In the genomic region with DNA sequence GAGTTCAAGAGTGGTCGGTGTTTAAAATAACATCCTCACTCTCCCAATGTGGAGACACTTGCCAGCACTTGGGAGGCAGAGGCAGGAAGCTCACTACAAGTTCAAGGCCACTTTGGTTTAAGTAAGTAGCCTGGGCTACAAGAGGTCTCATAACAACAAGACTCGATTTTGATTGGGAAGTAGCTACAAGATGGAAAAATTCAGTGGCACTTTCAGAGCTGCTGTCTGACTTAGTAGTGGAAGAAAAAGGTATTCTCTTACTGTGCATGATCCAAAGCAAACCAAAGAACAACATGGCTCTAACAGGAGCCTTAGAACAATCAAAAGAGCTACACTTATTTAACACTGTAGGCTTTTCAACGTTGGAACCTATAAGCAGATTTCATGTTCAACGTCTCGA, we compare ENCODE assay signal across 8 mouse cellular contexts. TPM values are rescaled to one million over a fixed set of nuclear protein-coding genes. Genes with fewer than 3 reads are reported as not detected.
DNase-seq lines count a peak whose midpoint lies in the region; ATAC-seq and TF ChIP-seq lines count a peak whose summit lies in the region.

No protein-coding gene starts in this region.

- no peaks in the 10 kb centered on the region for H3K27me3 ChIP-seq in limb, embryonic 14.5 days (ENCODE audit: control insufficient read depth, insufficient read depth, low read length)

- H3K4me1 ChIP-seq in limb, embryonic 14.5 days (ENCODE audit: control insufficient read depth, insufficient read depth, low read length) = peaks cover 8% of the 10 kb centered on the region

- no peak for ATAC-seq in limb, embryonic 14.5 days (ENCODE audit: low FRiP score, low read depth)

- H3K4me2 ChIP-seq in limb, embryonic 14.5 days (replicated peaks; ENCODE audit: low read depth, low read length, severe bottlenecking) = peak overlapping the region; percentile 38

- peak overlapping the region; percentile 97 for H3K4me3 ChIP-seq in limb, embryonic 14.5 days (replicated peaks; ENCODE audit: low read length)

- TF ChIP-seq POLR2A in limb, embryonic 14.5 days (IDR thresholded peaks at IDR 0.05; ENCODE audit: borderline replicate concordance, extremely low read depth, insufficient read depth, insufficient read length) = no peak

- peaks cover 4% of the 10 kb centered on the region; the same call in 1 of the 2 replicates for H3K36me3 ChIP-seq in limb, embryonic 14.5 days (ENCODE audit: control insufficient read depth, insufficient read depth, low read length)

- no peaks in the 10 kb centered on the region for H3K9me3 ChIP-seq in limb, embryonic 14.5 days (ENCODE audit: control insufficient read depth, low read length)

- peak overlapping the region; percentile 97 for H3K9ac ChIP-seq in limb, embryonic 14.5 days (ENCODE audit: low read depth, low read length, severe bottlenecking)

- WGBS in limb, embryonic 14.5 days = 45% methylated on average over 5 of the region's 5 CpGs

- H3K27ac ChIP-seq in limb, embryonic 14.5 days (replicated peaks; ENCODE audit: low read depth, low read length) = peak overlapping the region; percentile 100

- DNase-seq in adrenal gland, postnatal 10 days = peak; percentile 5
- DNase-seq in adrenal gland, postnatal 36 days = no peak
- peak; percentile 28 for DNase-seq in thymus, postnatal 0 days (ENCODE audit: low spot score)
- no peak for DNase-seq in thymus, postnatal 10 days (ENCODE audit: low spot score in 2 of 2)
- DNase-seq in limb, embryonic 14.5 days (ENCODE audit: low spot score) = no peak
- DNase-seq in frontal cortex, postnatal 14 days (ENCODE audit: low spot score in 2 of 2) = no peak
- no peak for DNase-seq in right cerebral cortex, postnatal 36 days (ENCODE audit: low spot score in 2 of 2)
- no peak for DNase-seq in adrenal gland, postnatal 4 days (ENCODE audit: low spot score in 2 of 2)

RNA-seq across cellular contexts. Expression of gene Tsc22d2, which starts 0.8 kb away (rescaled TPM):
- 10 to 100 TPM; 31.2 to 33.4 TPM for total RNA-seq in adrenal gland, postnatal 10 days (2021)
- total RNA-seq in adrenal gland, postnatal 36 days (2021) = 10 to 100 TPM; 33.9 to 37.1 TPM
- polyA plus RNA-seq in thymus, postnatal 0 days (2015; fragmentation: Nextera tagmentation; extraction: Ambion mirVana) = 7.2 and 9.6 TPM in 2 replicates
- polyA plus RNA-seq in limb, embryonic 14.5 days (2012; rRNA removed) = 19.6 and 26.3 TPM in 2 replicates
- 17.1 and 20.5 TPM in 2 replicates for polyA plus RNA-seq in limb, embryonic 14.5 days (2014; fragmentation: Nextera tagmentation; extraction: Ambion mirVana)
- total RNA-seq in adrenal gland, postnatal 4 days (2021) = 10 to 100 TPM; 37.8 to 45.7 TPM

Comparison
In these comparisons a context has a peak if more than half of its experiments do, and no peak if none do; other contexts are left out.
1. DNase-seq: peak in adrenal gland, postnatal 10 days (single experiment) and thymus, postnatal 0 days (single experiment); none in adrenal gland, postnatal 36 days (0 of 2), thymus, postnatal 10 days (0 of 2), limb, embryonic 14.5 days (single experiment), frontal cortex, postnatal 14 days (0 of 2), right cerebral cortex, postnatal 36 days (0 of 2) and adrenal gland, postnatal 4 days (0 of 2).